Mouse (Mus musculus) liver, postnatal 0 days (tissue): ENCODE results near the gene Polr2f.

Source experiments
- CTCF ChIP-seq: sonication (generic); IDR thresholded peaks from 2 replicates; pipeline ENCODE4 v1.5.1; 2016; ENCODE audit warnings: antibody characterized with exemption, low read depth
- EP300 ChIP-seq: IDR thresholded peaks from 2 replicates; pipeline ENCODE4 v1.6.1; 2016; ENCODE audit warnings: antibody characterized with exemption, low read depth, mild to moderate bottlenecking

GRCm38 (mm10) chr15:79098220-79098619 is 42.6 kb upstream of the Polr2f start:
- TF ChIP-seq CTCF (no peak), EP300 (no peak)
